Mouse (Mus musculus): ENCODE results near the gene Hbq1a. TPM values are rescaled to one million over a fixed set of nuclear protein-coding genes. Genes with fewer than 3 reads are reported as not detected.

The Hbq1a gene
- polyA plus RNA-seq, 1 experiment: not detected

DNA sequence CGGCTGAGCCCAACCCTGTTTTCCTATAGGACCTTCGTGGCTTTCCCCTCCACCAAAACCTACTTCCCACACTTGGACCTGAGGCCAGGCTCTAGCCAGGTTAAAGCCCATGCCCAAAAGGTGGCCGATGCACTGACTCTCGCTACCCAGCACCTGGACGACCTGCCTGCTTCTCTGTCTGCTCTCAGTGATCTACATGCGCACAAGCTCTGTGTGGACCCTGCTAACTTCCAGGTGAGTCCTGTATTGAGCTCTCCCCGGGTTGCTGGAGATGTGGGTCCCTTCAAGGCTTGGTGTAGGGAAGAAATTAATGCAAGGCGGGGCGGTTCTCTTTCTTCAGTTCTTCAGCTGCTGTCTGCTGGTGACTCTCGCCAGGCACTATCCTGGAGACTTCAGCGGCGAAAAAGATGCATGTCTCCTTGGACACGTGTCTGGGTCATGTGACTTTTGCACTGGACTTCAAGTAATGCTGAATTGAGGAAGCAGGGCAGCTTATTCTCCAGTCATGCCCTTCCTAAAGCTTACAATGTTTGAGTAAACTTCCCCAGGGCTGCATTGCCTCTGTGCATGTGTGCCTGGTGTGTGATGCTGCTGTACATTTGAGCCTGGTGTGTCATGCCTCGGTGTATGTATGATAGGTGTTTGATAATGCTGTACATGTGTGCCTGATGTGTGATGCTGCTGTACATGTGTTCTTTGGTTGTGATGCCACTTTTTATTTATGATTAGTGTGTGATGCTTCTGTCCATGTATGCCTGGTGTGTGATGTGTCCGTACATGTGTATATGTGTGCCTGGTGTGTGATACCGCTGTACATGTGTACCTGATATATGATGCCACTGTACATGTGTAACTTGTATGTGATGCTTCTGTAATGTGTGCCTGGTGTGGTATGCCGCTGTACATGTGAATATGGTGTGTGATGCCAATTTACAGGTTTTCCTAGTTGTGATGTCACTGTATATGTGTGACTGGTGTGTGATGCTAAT, 704 bp downstream of the Hbq1a start:
- Histone ChIP-seq H3K4me1 (ENCODE audit: control insufficient read depth, insufficient read depth, low read length) (no peaks in the 10 kb centered on the region), H3K27ac (ENCODE audit: insufficient read depth, low read length) (no peak overlapping the region), H3K4me3 (ENCODE audit: insufficient read depth, low read length) (no peak overlapping the region)
- TF ChIP-seq CTCF (IDR thresholded peaks at IDR 0.05; ENCODE audit: borderline replicate concordance, insufficient read depth, low read length): no peak
- TF ChIP-seq POLR2A (IDR thresholded peaks at IDR 0.05; ENCODE audit: low read depth, low read length): no peak

- Histone ChIP-seq H3K4me3 (ENCODE audit: insufficient read depth, low read length) (no peak overlapping the region), H3K27ac (ENCODE audit: insufficient read depth, low read length) (no peak overlapping the region)
- TF ChIP-seq CTCF (IDR thresholded peaks at IDR 0.05; ENCODE audit: borderline replicate concordance, insufficient read depth, low read length): no peak
- TF ChIP-seq POLR2A (IDR thresholded peaks at IDR 0.05; ENCODE audit: low read depth, low read length): no peak
Measured at GRCm38 (mm10) chr11:32301506-32301905, 1.6 kb downstream of the Hbq1a start.

DNA sequence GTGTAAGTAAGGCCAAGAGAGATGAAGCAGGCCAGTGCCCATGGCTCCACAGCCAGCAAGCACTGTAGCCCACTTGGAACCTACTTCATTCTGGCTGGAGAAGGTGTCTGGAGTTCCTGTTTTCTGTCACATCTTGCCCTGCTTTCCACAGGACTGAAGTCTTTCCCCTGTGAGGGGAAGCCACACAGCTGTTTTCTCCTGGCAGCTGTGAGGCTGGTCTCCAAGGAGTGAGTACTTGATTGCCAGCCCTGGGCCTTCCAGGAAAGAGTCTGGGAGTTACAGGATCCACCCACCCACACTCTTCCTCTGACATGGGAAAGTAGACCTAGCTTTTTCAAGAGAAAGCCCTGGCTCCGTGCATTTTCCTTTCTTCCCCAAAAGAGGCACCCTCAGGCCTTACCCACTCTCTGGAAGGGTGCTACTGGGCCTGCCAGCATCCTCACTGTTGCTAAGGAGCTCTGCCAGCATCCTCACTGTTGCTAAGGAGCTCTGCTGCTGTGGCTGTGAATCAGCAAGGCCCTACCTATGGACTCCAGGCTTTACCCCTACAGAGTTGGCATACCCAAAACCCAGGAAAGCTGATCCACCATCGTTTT, 3.1 kb downstream of the Hbq1a start:
- H3K4me3 ChIP-seq (ENCODE audit: insufficient read depth, low read length): no peak overlapping the region
- no peaks in the 10 kb centered on the region for H3K4me1 ChIP-seq (ENCODE audit: control insufficient read depth, insufficient read depth, low read length)
- TF ChIP-seq POLR2A (IDR thresholded peaks at IDR 0.05; ENCODE audit: low read depth, low read length): no peak
- no peak for TF ChIP-seq CTCF (IDR thresholded peaks at IDR 0.05; ENCODE audit: borderline replicate concordance, insufficient read depth, low read length)
- no peak overlapping the region for H3K27ac ChIP-seq (ENCODE audit: insufficient read depth, low read length)

More at GRCm38 (mm10) chr11:32301506-32301905, 1.6 kb downstream of the Hbq1a start:
- H3K4me1 ChIP-seq (ENCODE audit: control insufficient read depth, insufficient read depth, low read length): no peaks in the 10 kb centered on the region

DNA sequence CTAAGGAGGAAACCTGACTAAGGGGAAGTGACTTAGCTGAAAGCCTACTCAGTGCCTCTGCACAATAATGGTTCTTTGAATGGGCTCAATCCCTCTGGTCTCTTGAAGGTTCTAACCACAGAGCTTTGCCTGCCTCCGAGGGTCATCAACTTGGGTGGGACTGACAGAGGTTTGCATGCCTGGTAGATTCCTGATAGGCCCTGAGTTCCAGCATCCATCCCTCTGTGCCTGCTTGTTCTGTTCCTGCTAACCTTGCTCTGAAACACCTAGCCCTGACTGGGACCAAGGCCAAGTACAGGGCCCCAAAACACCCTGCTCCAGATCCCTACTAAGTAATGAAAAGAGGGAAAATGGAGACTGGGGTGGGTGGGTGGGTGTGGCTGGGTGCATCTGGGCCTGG, 3.6 kb downstream of the Hbq1a start:
- Histone ChIP-seq H3K27ac (ENCODE audit: insufficient read depth, low read length) (no peak overlapping the region), H3K4me3 (ENCODE audit: insufficient read depth, low read length) (no peak overlapping the region), H3K4me1 (ENCODE audit: control insufficient read depth, insufficient read depth, low read length) (no peaks in the 10 kb centered on the region)
- TF ChIP-seq POLR2A (IDR thresholded peaks at IDR 0.05; ENCODE audit: low read depth, low read length) (no peak), CTCF (IDR thresholded peaks at IDR 0.05; ENCODE audit: borderline replicate concordance, insufficient read depth, low read length) (no peak)

- H3K27ac ChIP-seq (ENCODE audit: insufficient read depth, low read length): no peak overlapping the region
- H3K4me3 ChIP-seq (ENCODE audit: insufficient read depth, low read length): no peak overlapping the region
- TF ChIP-seq POLR2A (IDR thresholded peaks at IDR 0.05; ENCODE audit: low read depth, low read length) (no peak), CTCF (IDR thresholded peaks at IDR 0.05; ENCODE audit: borderline replicate concordance, insufficient read depth, low read length) (no peak)
- no peaks in the 10 kb centered on the region for H3K4me1 ChIP-seq (ENCODE audit: control insufficient read depth, insufficient read depth, low read length)
Measured at GRCm38 (mm10) chr11:32307006-32307405, 7.1 kb downstream of the Hbq1a start.

DNA sequence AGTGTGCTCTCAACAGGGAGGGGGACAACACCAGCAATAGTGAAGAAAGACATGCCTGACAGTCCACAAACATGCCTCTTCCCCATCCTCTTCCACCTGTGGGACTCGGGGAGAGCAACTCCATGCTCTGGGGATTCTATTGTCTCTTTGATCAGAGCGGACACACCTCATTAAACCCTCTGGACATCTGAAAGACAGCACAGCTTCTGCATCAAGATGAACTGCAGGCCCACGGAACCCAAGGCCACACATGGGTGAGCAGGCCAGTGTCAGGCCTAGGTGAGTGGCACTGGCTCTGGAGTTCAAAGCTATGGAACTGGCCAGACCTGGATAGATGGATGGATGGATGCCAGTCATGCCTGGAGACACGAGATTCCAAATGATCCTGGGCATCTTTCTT, 9.6 kb downstream of the Hbq1a start:
- no peaks in the 10 kb centered on the region for H3K4me1 ChIP-seq (ENCODE audit: control insufficient read depth, insufficient read depth, low read length)
- H3K27ac ChIP-seq (ENCODE audit: insufficient read depth, low read length): no peak overlapping the region
- TF ChIP-seq CTCF (IDR thresholded peaks at IDR 0.05; ENCODE audit: borderline replicate concordance, insufficient read depth, low read length) (no peak), POLR2A (IDR thresholded peaks at IDR 0.05; ENCODE audit: low read depth, low read length) (no peak)
- H3K4me3 ChIP-seq (ENCODE audit: insufficient read depth, low read length): no peak overlapping the region

- no peak for TF ChIP-seq POLR2A (IDR thresholded peaks at IDR 0.05; ENCODE audit: low read depth, low read length)
- no peaks in the 10 kb centered on the region for H3K4me1 ChIP-seq (ENCODE audit: control insufficient read depth, insufficient read depth, low read length)
- H3K27ac ChIP-seq (ENCODE audit: insufficient read depth, low read length): no peak overlapping the region
- H3K4me3 ChIP-seq (ENCODE audit: insufficient read depth, low read length): no peak overlapping the region
Measured at GRCm38 (mm10) chr11:32309928-32310327, 10.1 kb downstream of the Hbq1a start.

- Histone ChIP-seq H3K4me1 (ENCODE audit: control insufficient read depth, insufficient read depth, low read length) (0 out of 2 replicates have a peak, but pooled peaks cover 4% of the 10 kb centered on the region), H3K27ac (ENCODE audit: insufficient read depth, low read length) (no peak overlapping the region), H3K4me3 (ENCODE audit: insufficient read depth, low read length) (no peak overlapping the region)
- TF ChIP-seq CTCF (IDR thresholded peaks at IDR 0.05; ENCODE audit: borderline replicate concordance, insufficient read depth, low read length) (no peak), POLR2A (IDR thresholded peaks at IDR 0.05; ENCODE audit: low read depth, low read length) (no peak)
Measured at GRCm38 (mm10) chr11:32316009-32316408, 16.1 kb downstream of the Hbq1a start.

GRCm38 (mm10) chr11:32320507-32321195, 20.8 kb downstream of the Hbq1a start:
- no peak for TF ChIP-seq CTCF (IDR thresholded peaks at IDR 0.05; ENCODE audit: borderline replicate concordance, insufficient read depth, low read length)
- TF ChIP-seq POLR2A (IDR thresholded peaks at IDR 0.05; ENCODE audit: low read depth, low read length): no peak
- 0 out of 2 replicates have a peak, but pooled peaks cover 4% of the 10 kb centered on the region for H3K4me1 ChIP-seq (ENCODE audit: control insufficient read depth, insufficient read depth, low read length)

More at GRCm38 (mm10) chr11:32320507-32321195, 20.8 kb downstream of the Hbq1a start:
- Histone ChIP-seq H3K27ac (ENCODE audit: insufficient read depth, low read length) (no peak overlapping the region), H3K4me3 (ENCODE audit: insufficient read depth, low read length) (no peak overlapping the region)
